Mouse (Mus musculus) urinary bladder, adult 2 months (tissue): ENCODE measurements around the gene Abca2. TPM values are rescaled to one million over a fixed set of nuclear protein-coding genes. Genes with fewer than 3 reads are reported as not detected.
"Not testable (repeated sequence)": the region's sequence is repeated elsewhere in the genome, so short reads cannot be mapped to it uniquely, and the experiment has no call there.

Source experiments
- DNase-seq: peaks from one replicate; pipeline ENCODE4 v3.0.0; 2022; ENCODE audit warnings: low spot score
- polyA plus RNA-seq: library from polyadenylated mRNA; depleted of rRNA; stranded (reverse); fragments of >200 nt; gene quantifications from 2 replicates; pipeline ENCODE4 v1.2.3, GENCODE M21; 2012; rRNA removed

Gene Abca2
- polyA plus RNA-seq = 6.3 and 16.4 TPM in 2 replicates

DNA sequence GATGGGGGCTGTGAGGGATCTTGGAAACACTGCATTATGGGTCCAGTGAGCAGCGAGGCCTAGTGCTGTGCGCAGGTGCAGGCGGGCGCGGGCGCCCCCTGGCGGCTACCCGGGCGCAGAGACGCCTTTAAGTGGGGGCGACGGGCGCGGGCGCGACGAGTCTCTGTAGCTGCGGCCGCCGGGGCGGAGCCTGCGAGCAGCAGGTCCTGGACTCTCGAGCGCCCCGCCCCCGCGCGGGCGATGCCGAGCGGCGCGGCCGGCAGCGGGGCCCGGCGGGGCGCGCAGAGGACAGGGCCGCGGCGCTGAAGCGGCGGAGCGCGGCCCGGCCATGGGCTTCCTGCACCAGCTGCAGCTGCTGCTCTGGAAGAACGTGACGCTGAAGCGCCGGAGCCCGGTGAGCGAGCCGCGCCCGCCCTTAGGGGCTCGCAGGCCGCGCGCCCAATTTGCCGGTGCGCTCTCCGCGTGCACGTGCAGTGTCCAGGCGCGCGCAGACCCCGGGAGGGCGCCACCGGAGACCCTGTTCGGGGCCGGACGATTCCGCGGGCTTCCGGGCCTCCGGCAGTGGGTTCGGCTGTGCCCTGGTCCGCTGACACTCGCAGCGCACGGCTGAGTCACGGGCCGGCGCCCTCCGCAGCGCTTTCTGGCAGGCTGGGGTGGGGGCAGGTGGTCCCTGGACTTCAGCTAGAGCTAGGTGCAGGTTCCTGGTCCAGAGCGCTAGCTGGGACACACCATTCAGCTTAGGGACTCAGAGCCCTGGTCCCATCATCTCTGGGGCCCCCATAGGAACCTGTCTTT lies at the start of gene Abca2:
Abca2 (plus strand) TSS at position 262 of the 795 bp plus-strand sequence.
- DNase-seq = peak; percentile 91

DNA sequence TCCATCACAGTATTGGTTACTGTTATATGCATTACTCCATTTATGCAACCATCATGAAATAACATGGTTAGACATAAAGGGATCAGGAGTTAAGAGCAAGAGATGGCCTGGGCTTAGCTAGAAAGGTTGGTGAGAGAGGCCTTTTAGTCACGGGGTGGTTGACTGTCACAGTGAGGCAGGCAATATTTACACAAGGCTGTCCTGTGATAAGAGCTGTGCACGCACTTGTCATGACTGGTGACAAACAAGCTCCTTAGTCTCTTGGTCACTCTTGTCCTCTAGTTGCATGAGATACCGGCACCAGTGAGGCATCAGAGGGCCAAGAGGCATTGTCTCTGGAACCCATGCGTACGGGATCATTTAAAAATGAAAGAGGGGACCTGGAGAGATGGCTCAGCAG lies 44.0 kb upstream of the Abca2 start:
- DNase-seq = no peak

DNA sequence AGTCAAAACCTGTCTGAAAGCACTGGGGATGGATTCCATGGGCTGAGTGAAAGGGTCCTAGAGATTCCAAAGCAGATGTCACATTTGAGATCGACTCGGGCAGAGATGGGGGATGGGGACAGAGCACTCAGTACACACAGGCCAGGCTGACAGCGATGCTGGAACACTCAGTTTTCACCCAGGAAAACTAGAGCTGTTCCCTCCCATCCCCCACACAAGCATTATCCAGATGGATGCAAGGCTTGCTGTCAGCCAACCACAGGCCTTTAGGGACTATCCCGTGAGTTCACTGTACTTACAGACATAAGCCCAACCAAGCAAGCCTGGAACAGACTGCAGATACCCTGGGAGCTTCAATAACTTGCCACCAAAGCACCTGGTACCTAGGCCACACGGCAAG lies 37.2 kb upstream of the Abca2 start:
- no peak for DNase-seq

DNA sequence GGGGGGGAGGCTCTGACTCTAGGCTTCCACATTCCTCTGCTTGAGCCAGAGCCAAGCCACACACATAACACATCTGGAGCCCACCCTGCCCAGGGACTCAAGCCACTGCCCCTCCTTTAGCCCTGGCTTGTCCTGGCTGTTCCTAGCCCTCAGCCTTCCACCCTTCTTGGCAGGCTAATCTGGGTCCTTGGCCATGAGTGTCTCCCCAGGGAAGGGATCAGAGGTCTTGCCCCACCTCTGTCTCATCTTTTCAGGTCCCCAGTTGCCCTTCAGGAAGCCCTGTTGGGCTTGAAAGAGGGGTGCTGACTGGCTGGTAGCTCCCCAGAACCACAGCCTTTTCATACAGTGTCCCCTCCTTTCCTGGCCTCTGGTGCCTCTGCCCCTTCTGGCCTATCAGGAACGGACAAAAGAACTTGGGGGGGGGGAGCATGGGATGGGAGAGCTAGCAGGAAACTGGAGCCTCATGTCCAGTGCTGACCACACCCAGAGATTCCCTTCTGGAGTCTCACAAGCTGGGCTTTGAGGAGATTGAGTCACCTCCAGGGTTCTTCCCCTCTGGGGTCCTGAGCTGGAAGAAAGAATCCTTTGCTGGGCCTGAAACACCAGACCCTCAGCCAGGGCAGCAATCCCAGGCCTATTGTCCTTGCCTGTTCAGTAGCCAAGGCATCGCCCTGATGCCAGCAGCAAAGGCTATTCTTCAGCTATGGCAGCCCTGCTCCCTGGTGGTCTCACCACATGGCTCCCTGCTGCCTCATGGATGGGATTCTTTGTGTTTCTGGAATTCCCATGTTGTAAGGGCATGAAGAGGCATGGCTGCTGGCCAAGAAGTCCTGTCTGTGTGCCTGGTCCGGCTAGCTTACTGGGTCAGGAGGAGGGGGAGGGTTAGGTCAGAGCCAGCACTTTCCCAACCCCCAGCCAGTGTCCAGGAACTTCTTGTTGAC lies 34.0 kb upstream of the Abca2 start:
- no peak for DNase-seq

DNA sequence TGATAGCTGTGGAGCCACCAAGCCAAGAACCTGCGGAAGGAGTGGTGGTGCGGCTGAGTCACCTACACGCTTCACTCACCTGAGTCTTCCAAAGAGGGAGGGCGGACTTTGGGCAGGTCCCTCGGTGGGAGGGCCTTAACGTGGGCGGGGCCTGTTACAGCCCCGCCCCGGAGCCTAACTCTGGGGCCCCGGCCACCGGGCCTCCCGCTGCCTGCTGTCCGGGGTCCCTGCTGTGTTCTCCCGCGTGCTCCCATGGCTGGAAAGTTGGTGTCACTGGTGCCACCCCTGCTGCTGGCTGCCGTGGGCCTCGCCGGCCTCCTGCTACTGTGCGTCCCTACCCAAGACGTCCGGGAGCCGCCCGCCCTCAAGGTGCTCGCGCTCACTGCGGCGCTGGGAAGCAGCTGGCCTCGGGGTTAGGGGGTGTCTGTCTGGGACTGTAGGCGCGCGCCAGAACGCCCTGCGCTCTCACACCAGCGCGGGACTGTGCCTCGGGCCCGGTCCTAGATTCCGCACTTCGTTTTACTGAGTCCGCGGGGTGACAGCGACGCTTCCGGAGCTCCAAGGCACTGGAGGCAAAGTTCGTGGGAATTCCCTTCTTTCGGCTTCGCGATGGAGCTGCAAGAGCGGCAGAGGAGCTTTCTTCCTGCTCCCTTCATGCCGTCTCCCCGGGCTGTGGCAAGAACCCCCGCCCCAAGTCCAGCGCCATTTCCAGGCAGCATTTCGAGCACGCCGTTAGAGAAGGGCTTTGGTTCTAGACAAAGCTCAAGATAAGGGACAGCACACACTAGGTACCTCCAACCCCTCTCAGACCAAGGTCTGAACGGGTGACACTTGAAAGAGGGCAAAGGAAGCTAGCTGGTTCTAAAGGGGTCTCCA lies 32.5 kb upstream of the Abca2 start, which contains the start of gene Entpd2:
Entpd2 (plus strand) TSS at position 154 of the 876 bp plus-strand sequence.
- DNase-seq = peak; percentile 60

DNA sequence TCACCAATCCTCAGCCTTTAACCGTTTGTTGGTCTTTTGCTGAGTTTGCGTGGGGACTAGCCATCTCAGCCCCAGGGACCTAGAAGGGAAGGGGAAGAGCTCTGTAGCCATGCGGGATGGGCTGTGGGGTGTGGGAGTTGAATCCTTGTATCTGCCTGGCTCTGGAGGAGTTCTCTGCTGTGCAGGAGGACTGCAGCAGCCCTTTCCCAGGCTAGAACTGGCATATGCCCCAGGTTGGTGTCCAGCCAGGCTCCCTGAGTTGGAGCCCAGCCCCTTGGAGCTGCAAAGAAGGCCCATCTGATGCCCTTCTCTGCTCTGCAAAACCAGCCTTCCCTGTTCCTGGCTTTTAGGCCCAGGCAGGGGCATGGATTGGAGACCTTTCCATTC lies 31.9 kb upstream of the Abca2 start:
- DNase-seq = no peak

DNA sequence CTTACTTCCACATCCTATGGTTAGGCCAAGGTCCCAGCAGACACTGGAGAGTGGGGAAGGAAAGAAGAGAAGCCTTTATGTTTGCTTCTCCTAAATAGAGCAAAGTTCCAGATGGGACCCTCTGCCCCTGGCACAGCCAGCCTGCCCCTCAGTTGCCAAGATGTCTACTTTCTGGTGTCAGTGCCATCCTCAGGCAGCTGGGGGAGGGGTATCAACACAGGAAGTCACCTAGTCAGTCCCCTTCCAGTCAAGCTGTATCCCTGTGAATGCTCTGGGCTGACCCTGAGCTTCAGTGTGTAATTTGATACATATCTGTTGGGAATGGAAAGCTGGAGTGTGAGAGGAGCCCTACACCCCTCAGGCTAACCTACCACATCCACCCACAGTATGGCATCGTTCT lies 31.5 kb upstream of the Abca2 start:
- no peak for DNase-seq

DNA sequence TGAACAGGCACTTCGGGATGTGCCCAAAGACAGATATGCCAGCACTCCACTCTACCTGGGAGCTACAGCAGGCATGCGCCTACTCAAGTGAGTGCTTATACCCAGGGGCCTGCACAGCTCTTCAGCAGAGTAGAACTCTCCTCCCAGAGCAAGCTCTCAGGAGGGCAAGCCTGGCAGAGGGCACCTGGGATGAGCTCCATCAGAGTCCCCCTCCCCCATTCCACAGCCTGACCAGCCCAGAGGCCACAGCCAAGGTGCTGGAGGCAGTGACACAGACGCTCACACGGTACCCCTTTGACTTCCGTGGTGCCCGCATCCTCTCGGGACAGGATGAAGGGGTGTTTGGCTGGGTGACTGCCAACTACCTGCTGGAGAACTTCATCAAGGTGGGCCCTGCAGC lies 30.4 kb upstream of the Abca2 start:
- DNase-seq = no peak

DNA sequence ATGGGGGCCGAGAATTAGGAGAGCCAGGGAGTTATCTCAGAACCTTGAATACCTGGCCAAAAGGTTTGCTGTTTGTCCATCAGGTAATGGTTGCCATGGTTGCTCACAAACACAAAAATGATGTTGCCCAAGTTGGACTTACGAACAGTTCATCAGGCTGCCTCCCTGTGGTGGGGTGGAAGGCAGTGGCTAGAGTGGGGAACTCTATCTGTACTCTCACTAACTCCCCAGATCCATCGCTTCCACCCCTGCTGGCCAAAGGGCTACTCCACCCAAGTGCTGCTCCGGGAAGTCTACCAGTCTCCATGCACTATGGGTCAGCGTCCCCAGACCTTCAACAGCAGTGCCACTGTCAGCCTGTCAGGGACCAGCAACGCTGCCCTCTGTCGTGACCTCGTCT lies 29.5 kb upstream of the Abca2 start, which contains the start of gene Npdc1:
Npdc1 (plus strand) TSS at position 301 of the 400 bp plus-strand sequence.
- DNase-seq = no peak

DNA sequence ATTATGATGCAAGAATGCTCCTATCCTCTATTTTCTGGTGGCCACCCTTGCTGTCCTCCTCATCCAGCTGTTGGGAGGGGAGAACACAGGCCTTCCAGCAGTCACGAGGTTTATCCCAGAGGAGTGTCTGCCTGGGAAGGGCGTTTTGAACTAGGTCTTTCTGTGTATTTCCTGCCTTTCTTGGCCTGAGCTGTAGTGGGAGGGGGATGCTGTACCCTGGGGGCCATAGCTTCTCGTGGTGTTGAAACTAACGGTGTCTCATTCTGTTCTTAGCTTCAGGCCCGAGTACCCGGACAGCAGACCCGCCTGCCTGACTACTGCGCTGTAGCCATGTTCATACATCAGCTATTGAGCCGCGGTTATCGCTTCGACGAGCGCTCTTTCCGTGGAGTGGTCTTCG lies 28.2 kb upstream of the Abca2 start:
- DNase-seq = no peak

DNA sequence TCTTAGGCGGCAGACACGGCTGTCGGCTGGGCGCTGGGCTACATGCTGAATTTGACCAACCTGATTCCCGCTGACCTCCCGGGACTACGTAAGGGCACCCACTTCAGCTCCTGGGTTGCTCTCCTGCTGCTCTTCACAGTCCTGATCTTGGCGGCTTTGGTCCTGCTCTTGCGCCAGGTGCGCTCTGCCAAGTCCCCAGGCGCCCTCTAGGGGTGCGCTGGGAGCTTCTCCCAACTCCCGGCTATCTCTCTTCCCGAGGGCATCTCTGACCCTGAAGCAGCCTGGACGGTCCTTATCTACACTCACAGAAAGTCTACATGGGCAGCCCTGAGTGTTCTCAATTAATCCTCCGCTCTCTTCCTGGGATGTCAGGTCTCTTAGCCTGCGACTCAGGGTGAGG lies 27.7 kb upstream of the Abca2 start:
- no peak for DNase-seq

DNA sequence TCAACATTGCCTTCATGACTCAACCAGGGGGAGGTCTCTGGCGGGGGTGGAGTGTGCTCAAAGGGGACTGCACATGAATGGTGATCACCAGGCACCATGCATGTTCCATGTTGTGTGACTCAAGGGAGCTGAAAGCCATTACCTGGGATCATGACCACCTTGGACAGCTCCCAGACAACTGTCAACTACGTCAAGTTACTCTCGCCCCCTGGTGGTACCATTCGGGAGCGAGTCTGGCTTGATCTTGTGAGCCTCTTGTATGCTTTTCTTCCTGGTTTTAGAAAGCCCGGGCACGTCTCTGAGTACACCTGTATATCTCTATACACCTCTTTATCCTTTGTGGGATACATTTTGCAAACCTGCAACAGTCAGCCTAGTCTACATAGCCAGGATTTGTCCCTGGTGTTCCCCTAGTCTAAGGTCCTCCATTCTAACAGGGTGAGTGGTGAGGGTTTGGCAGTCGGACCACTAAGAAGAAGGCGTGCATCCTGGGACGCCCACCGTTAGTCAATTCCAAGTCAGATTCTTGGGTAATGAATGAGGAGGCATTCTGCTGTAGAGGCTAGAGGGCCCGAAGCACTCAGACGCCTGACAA lies 26.0 kb upstream of the Abca2 start:
- DNase-seq = no peak

DNA sequence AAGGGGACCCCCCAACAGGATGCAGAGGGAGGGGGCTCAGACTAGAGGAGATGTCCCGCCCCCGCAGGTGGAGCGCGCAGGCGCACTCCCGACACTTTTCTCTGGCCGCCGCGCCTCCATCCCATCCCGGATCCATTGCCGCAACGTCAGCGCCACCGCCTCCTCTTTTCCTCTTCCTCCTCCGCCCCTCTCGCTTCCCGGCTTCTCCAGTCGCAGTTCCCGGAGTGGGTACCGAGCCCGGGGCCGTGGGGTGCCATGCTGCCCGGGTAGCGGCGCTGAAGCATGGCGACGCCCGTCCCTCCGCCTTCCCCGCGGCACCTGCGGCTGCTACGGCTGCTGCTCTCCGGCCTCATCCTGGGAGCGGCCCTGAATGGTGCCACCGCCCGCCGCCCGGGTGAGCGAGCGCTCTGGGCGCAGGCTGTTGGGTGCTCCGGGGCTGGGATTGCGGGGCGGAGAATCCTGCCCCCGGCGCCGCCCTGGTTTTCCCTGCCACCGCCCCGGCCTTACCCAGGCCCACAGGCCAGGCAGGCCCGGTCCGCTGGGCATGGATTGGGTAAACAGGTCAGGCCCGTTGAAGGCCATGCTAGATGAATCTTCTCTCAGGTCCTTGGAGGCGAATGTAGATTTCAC lies 25.4 kb upstream of the Abca2 start:
- DNase-seq = peak; percentile 56

DNA sequence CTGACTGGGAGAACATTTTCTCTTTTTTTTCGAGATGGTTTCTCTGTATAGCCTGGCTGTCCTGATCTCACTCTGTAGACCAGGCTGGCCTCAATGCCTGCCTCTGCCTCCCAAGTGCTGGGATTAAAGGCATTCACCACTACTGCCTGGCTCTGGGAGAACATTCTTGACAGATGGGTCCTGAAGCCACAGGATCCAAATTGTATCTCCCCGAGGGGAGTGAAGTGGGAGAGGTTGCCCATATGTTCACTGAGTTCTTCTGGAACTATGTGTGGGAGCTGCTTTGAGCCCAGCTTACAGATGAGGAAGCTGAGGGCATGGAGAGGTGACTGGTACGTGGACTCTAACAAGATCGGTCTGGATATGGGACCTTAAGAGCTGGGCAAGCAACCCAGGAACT lies 24.5 kb upstream of the Abca2 start:
- DNase-seq = no peak

DNA sequence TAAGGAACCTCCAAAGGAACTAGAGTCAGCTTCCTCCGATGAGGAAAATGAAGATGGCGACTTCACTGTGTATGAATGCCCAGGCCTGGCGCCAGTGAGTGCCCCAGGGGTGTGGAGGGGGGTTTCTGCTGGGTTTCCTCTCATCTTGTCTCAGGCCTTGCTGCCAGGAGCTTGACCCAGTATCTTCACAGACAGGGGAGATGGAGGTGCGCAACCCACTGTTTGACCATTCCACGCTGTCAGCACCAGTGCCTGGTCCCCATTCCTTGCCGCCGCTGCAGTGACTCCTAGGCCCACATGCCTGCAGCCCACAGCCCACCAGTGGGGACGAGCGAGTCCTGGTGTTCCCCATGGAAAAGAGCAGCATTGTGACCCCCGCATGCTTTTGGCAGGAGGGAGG lies 19.6 kb upstream of the Abca2 start:
- no peak for DNase-seq

DNA sequence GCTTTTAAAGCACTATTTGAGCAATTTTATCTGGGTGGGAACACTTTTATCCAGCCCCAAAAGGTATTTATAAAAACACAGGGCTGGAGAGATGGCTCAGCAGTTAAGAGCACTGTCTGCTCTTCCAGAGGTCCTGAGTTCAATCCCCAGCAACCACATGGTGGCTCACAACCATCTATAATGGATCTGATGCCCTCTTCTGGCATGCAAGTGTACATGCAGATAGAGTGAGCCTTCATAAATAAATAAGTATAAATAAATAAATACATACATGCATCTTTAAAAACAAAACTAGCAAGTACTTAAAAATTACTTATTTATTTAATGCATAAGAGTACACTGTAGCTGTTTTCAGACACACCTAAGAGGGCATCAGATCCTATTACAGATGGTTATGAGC lies 15.1 kb upstream of the Abca2 start:
- not testable (repeated sequence) for DNase-seq

DNA sequence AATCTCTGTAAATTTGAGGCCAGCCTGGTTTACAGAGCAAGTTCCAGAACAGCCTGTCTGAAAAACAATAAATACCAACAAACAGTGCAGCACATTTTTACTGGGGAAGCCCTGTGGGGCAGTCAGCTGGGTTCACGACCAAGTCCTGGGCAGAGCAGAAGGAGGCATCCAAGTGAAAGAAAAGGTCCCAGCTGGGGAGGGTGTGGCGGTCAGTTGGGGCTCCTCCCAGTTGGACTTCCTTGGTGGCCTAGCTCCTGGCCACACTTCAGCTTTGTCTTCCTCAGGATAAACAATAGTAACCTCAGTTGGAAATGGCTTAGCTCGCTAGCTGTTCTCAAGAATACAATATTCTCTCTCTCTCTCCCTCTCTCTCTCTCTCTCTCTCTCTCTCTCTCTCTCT lies 11.1 kb upstream of the Abca2 start:
- no peak for DNase-seq

DNA sequence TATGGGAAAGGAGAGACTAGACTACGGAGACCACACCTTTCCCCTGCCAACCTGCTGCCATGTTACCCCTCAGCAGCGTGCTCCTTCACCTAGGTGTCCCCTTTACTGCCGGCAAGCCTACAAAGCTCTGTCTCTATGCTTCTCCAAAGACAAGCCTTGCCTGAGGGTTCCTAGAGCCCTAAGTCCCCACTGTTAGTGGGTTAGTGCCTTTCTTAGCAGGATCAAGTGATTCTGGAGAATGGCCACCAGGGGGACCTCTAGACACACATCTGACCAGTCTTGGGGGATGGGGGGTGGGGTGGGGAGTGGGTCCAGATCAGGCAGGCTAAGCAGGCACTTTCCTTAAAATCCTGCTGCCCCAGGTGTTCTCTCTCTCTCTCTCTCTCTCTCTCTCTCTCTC lies 6.6 kb upstream of the Abca2 start:
- no peak for DNase-seq

DNA sequence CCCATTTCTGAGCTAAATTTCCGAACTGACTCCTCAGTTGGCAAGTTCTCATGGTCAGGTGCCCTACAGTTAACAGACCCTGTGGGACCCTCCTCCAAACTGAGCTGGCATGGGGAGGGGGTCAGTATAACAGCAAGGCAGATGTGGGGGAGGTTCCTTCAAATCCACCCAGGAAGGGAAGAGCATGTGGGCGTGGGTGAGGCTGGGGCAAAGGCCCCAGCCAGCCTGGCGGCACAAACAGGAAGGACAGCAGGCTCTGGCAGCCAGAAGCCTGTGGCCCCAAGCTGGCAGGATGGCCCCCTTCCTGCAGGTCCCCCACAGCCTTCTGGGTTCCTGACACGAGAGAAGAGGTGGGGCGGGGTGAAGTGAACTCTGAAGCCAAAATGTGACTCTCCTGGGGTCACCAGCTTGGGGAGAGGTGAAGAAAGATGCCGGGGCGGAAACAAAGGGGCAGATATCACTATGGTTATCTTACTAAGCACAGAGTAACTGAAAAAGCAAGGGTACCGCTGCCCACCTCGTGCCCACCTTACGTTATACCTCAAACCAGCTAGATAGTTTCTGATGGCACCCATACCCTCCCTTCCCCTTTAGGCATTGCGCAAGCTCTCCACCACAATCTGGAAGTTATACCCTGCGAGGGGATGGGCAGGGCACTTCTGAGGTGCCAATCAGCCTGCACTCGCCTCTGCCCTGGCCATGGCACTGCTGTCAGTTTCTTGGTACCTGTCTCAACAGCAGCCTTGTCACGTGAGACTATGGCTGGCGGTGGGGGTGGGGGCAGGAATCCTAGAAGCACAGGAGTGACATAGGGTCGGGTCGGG lies 5.7 kb upstream of the Abca2 start, which contains the start of gene Fut7:
Fut7 (plus strand) TSS at position 681 of the 824 bp plus-strand sequence.
- DNase-seq = no peak

DNA sequence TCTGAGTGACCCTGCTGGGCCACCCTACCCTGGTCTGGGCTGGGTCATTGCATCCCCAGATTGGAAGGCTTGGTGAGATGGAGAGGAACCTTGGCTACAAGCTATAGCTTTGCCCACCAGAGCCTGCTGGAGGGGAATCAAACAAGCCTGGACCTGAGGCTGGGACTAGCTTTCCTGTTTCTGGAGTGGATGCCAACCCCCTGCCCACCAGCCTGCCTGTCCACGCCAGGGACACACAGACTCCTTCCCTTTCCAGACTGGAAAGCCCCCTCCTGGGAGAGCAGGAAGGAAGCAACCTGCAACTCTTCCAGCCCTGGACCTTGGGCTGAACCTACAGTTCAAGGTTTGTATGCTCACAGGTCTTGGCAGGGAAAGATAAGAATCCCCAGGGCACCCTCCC lies 4.9 kb upstream of the Abca2 start:
- no peak for DNase-seq
